Mouse (Mus musculus) left cerebral cortex, adult 2 months (tissue): ENCODE data around the gene Zfp683. TPM values are rescaled to one million over a fixed set of nuclear protein-coding genes. Genes with fewer than 3 reads are reported as not detected.

Source experiments
- DNase-seq, 2 experiments: peaks; one replicate each; pipeline ENCODE4 v3.0.0; 2021 to 2022; ENCODE audit warnings: low spot score in 2 of 2, mixed read lengths in 1 of 2; ENCODE audit errors: extremely low spot score in 1 of 2
- H3K27ac ChIP-seq: fragments of 200-600 bp; 2 replicates; pipeline ENCODE4 v1.8.1; 2022
- H3K4me3 ChIP-seq: fragments of 200-600 bp; 2 replicates; pipeline ENCODE4 v1.8.1; 2022
- CTCF ChIP-seq: fragments of 200-600 bp; IDR thresholded peaks from 2 replicates; pipeline ENCODE4 v1.8.1; 2022; ENCODE audit warnings: antibody characterized with exemption, mild to moderate bottlenecking, moderate library complexity
- intact Hi-C: fragments of 180-260 bp; cut with DNase I; formaldehyde crosslinking; loops from one replicate; pipeline ENCODE4 v1.15.1; 2025
- total RNA-seq, 2 experiments: library from RNA; stranded (reverse); gene quantifications; 2 replicates each; pipeline ENCODE4 v1.2.3; 2021

Gene Zfp683
- total RNA-seq, 2 experiments from 2014 or later, result not detected

GRCm38 (mm10) chr4:134097015-134097608 lies 43.5 kb downstream of the Zfp683 start:
- no peak for TF ChIP-seq CTCF
- Histone ChIP-seq H3K4me3 (no peak overlapping the region), H3K27ac (no peak overlapping the region)
- no peak for DNase-seq
- intact Hi-C loops, result no loop called here

DNA sequence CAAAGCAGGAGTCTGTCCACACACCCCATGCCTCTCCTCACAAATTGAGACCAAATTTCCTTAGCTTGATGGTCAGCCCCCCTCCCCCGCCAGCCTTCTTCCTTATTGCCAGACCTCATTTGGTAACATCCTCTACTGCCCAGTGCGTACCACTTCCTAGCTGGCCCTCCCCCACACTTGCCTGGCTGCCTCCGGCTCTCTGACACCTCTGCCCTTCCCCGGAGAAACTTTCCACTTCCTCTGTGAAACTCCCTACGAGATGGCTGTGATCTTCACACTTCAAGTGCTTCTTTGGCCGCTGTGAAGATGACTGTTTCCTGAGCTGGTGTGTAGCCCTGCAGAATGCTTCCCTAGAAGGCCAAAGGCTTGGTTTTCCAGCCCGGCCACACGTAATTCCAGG lies 45.0 kb downstream of the Zfp683 start:
- DNase-seq, result no peak
- no peak overlapping the region for H3K4me3 ChIP-seq
- intact Hi-C loops, result no loop called here
- no peak for TF ChIP-seq CTCF
- H3K27ac ChIP-seq, result no peak overlapping the region

GRCm38 (mm10) chr4:134100245-134100644 lies 46.6 kb downstream of the Zfp683 start:
- intact Hi-C loops, result no loop called here
- no peak overlapping the region for H3K27ac ChIP-seq
- no peak overlapping the region for H3K4me3 ChIP-seq
- DNase-seq, result no peak
- no peak for TF ChIP-seq CTCF

GRCm38 (mm10) chr4:134101979-134102741 lies 48.5 kb downstream of the Zfp683 start, which contains the start of gene Ubxn11:
TSS of gene Ubxn11 (plus strand) at chr4:134102570.
- Histone ChIP-seq H3K4me3 (peak within 1 kb of the TSS; percentile 72), H3K27ac (peak within 1 kb of the TSS; percentile 73)
- no peak for TF ChIP-seq CTCF
- DNase-seq, result peak; percentile 87 to 88
- intact Hi-C loops, result no loop called here

DNA sequence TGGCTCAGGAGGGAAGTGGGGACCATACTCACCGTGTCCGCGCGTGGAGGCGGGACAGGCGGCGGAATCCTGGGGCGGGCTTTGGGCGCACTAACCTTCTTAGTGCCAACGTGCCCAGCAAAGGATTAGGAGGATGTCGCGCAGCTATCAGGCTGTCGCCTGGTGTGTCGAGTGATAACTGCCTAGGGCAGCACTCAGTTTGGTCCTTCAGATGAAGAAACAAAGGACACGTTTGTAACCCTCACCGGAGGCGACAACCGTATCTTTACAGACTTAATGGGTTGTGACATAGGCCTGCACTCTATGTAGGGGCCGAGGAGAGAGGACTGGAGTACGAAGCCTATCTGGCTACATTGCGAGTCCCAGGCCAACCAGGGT lies 49.1 kb downstream of the Zfp683 start:
- TF ChIP-seq CTCF, result no peak
- H3K27ac ChIP-seq, result peak overlapping the region; percentile 73
- peak overlapping the region; percentile 72 for H3K4me3 ChIP-seq
- intact Hi-C loops, result no loop called here
- no peak for DNase-seq

GRCm38 (mm10) chr4:134106105-134106504 lies 52.5 kb downstream of the Zfp683 start:
- H3K4me3 ChIP-seq, result no peak overlapping the region
- DNase-seq, result no peak
- H3K27ac ChIP-seq, result no peak overlapping the region
- TF ChIP-seq CTCF, result no peak
- intact Hi-C loops, result no loop called here

- peak; percentile 53 to 69 for DNase-seq
- intact Hi-C loops, result loop anchor here (1.0 kb wide), 1 partner anchor 17 kb away; no protein-coding TSS in a partner anchor
- TF ChIP-seq CTCF, result no peak
- peak overlapping the region; percentile 62 for H3K27ac ChIP-seq
- no peak overlapping the region for H3K4me3 ChIP-seq
These were observed 54.1 kb downstream of the Zfp683 start for GRCm38 (mm10) chr4:134107730-134108129.

DNA sequence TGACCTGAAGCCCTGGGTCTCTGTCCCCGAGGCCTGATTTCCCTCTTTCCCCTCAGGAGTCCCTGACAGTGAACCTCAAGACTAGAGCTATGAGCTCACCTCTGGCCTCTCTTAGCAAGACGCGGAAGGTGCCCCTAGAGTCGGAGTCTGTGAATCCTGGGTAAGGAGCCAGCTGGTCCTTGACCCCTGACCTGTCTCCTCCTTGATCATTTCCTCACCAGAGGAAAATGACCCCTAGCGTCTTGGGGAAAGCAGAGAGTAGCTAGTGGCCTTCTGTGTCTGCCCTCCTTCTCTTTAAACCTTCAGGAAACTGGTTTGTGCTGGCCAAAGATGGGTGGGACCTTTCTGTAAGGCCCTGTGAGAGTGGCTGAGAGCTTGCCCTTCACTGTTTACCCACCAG lies 54.6 kb downstream of the Zfp683 start:
- DNase-seq, result no peak
- Histone ChIP-seq H3K27ac (peak overlapping the region; percentile 53), H3K4me3 (no peak overlapping the region)
- no peak for TF ChIP-seq CTCF
- intact Hi-C loops, result loop anchor here (1.0 kb wide), 1 partner anchor 16 kb away; no protein-coding TSS in a partner anchor

Other genes with a start within 250 kb of the Zfp683 start
- 10 to 100 TPM; 11.8 to 12.6 TPM for gene Rps6ka1, start 166.0 kb upstream of the Zfp683 start, total RNA-seq
- gene Hmgn2, start 85.2 kb upstream of the Zfp683 start, total RNA-seq, result 10 to 100 TPM; 87.8 to 99.8 TPM
- gene Dhdds, start 52.9 kb upstream of the Zfp683 start, total RNA-seq, result 10 to 100 TPM; 61.4 to 62.2 TPM
- not detected for gene Lin28a, start 35.0 kb upstream of the Zfp683 start, total RNA-seq
- 1 to 10 TPM; 2.3 to 2.4 TPM for gene Crybg2, start 7.0 kb downstream of the Zfp683 start, total RNA-seq
- 1 to 10 TPM; 2.6 to 3.3 TPM for gene Cd52, start 41.2 kb downstream of the Zfp683 start, total RNA-seq
- gene Ubxn11, start 48.7 kb downstream of the Zfp683 start, total RNA-seq, result 10 to 100 TPM; 39.7 to 47.1 TPM
- 100 to 1,000 TPM; 185 to 191 TPM for gene Sh3bgrl3, start 75.0 kb downstream of the Zfp683 start, total RNA-seq
- gene Cep85, start 133.3 kb downstream of the Zfp683 start, total RNA-seq, result 10 to 100 TPM; 14.9 to 16.5 TPM
- gene Gm7534, start 149.2 kb downstream of the Zfp683 start, total RNA-seq, result not detected
- gene Catsper4, start 173.5 kb downstream of the Zfp683 start, total RNA-seq, result not detected
- gene Cnksr1, start 184.6 kb downstream of the Zfp683 start, total RNA-seq, result under 1 TPM; 0.32 to 0.58 TPM
- not detected for gene E130218I03Rik, start 189.8 kb downstream of the Zfp683 start, total RNA-seq
- 10 to 100 TPM; 11.6 to 12.9 TPM for gene Zfp593, start 191.8 kb downstream of the Zfp683 start, total RNA-seq
- gene Gm30191, start 193.1 kb downstream of the Zfp683 start, total RNA-seq, result not detected
- 1 to 10 TPM; 3.0 to 3.6 TPM for gene Grrp1, start 200.3 kb downstream of the Zfp683 start, total RNA-seq
- 10 to 100 TPM; 17.5 to 20.4 TPM for gene Pdik1l, start 234.1 kb downstream of the Zfp683 start, total RNA-seq